Mouse (Mus musculus): ENCODE measurements around the gene Actb. TPM values are rescaled to one million over a fixed set of nuclear protein-coding genes. Genes with fewer than 3 reads are reported as not detected.
A peak's percentile ranks its signal among the peaks of the same experiment; 100 is the strongest.
"Not testable (repeated sequence)": the region's sequence is repeated elsewhere in the genome, so short reads cannot be mapped to it uniquely, and the experiment has no call there.

The Actb gene
- polyA plus RNA-seq, 1 experiment from 2014 or later: 15,880 TPM

DNA sequence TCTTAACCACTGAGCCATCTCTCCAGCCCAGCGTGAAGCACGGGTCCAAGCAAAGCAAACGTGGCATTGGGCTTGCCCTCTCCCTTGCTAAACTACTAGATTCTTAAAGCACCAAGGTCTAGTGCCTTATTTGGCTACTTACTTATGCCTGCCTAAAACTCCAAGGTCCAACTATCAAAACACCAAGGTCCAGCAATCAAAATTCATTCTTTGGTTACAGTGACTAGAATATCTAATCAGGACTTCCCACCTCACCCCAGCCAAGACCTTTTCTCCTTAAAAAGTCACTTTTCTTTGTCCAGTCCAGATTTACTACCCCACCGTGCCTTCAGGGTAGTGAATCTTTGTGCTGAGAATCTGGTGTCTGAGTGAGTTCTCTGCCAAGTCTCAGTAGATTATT lies 8.2 kb downstream of the Actb start:
- no peaks in the 10 kb centered on the region for H3K9me3 ChIP-seq
- no peaks in the 10 kb centered on the region for H3K27me3 ChIP-seq
- no peak for ATAC-seq (ENCODE audit: low FRiP score, low read depth)
- no peak overlapping the region for H3K4me2 ChIP-seq (replicated peaks)
- H3K27ac ChIP-seq: no peak overlapping the region
- H3K4me1 ChIP-seq: peaks cover 29% of the 10 kb centered on the region
- H3K4me3 ChIP-seq: no peak overlapping the region
- H3K36me3 ChIP-seq: peaks cover 47% of the 10 kb centered on the region
- H3K9ac ChIP-seq: no peak overlapping the region
- 80% methylated on average over 4 of the region's 4 CpGs for WGBS

DNA sequence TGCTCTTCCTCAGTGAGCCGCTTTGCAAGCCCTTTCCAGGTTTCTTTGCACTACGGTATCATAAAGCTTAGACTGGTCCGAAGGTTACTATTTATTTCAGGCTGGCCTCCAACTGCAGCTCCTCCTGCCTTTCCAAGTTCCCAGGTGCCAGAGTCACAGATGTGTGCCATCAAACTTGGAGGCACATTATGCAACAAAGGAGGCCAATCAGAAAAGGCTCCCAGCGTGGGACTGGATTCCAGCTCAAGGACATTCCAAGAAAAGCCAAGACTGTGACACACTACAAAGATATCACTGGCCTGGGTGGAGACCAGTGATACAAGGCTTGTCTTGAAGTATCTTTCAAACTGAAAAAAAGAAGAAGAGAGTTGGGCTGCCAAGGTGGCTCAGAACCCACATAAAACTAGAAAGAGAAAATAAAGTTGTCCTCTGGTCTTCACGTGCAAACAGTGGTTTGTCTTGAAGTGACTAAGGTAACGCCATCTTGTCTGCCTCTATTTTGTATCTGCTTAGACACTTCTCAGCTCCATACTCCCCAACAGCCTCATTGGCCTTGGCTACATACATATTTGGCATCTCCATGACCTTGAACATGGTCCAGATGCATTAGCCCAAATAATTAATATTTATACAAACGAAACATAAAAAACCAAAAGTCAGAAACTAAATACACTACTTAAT lies 8.8 kb downstream of the Actb start:
- ATAC-seq (ENCODE audit: low FRiP score, low read depth): no peak
- peaks cover 25% of the 10 kb centered on the region for H3K4me1 ChIP-seq
- no peaks in the 10 kb centered on the region for H3K27me3 ChIP-seq
- no peaks in the 10 kb centered on the region for H3K9me3 ChIP-seq
- H3K4me3 ChIP-seq: no peak overlapping the region
- peaks cover 41% of the 10 kb centered on the region for H3K36me3 ChIP-seq
- no peak overlapping the region for H3K4me2 ChIP-seq (replicated peaks)
- H3K9ac ChIP-seq: no peak overlapping the region
- 90% methylated on average over 7 of the region's 7 CpGs for WGBS
- no peak overlapping the region for H3K27ac ChIP-seq

DNA sequence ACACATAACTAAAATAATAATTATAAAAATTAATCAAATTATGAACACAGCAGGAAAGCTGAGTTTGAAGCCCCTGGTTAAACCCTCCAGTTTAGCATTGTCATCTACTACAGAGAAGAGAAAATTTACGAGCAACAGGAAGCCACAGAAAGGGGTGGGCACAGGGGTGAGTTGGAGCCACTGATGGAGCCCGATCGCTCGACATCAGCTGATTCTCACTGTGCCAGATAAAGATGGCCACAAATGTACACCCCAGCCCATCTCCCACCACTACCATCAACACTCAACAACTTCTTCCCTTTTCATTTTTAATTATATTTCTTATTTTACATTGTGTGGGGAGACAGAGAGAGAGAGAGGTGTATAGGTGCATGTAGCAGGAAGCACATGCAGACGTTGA lies 9.8 kb downstream of the Actb start:
- H3K27ac ChIP-seq: no peak overlapping the region
- 91% methylated on average over 5 of the region's 5 CpGs for WGBS
- H3K4me1 ChIP-seq: peaks cover 19% of the 10 kb centered on the region
- no peaks in the 10 kb centered on the region for H3K27me3 ChIP-seq
- H3K9me3 ChIP-seq: no peaks in the 10 kb centered on the region
- peaks cover 31% of the 10 kb centered on the region for H3K36me3 ChIP-seq
- no peak overlapping the region for H3K9ac ChIP-seq
- no peak overlapping the region for H3K4me2 ChIP-seq (replicated peaks)
- no peak overlapping the region for H3K4me3 ChIP-seq
- no peak for ATAC-seq (ENCODE audit: low FRiP score, low read depth)

DNA sequence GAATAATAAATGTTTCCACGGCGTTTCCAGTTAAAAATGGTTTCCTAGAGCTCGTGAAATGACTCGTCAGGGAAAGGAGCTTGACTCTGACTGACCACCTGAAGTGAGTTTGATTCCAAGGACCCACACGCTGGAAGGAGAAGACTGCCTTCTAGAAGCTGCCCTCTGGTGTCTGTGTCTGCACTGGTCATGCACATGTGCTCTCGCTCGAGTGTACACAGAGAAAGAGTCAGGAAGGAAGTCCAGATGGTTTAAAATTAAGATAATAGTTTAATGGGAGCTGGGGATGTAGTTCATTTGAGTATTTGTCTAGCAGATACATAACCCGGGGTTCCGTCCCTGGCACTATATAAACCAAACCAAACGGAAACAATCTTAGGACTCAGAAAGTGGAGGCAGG lies 10.4 kb downstream of the Actb start:
- H3K9me3 ChIP-seq: no peaks in the 10 kb centered on the region
- ATAC-seq (ENCODE audit: low FRiP score, low read depth): no peak
- peaks cover 26% of the 10 kb centered on the region for H3K36me3 ChIP-seq
- H3K27ac ChIP-seq: no peak overlapping the region
- WGBS: 83% methylated on average over 10 of the region's 10 CpGs
- H3K27me3 ChIP-seq: no peaks in the 10 kb centered on the region
- H3K9ac ChIP-seq: no peak overlapping the region
- H3K4me2 ChIP-seq (replicated peaks): peak overlapping the region; percentile 95; the same call in 1 of the 2 replicates
- H3K4me1 ChIP-seq: peaks cover 19% of the 10 kb centered on the region
- peak overlapping the region; percentile 85; the same call in 1 of the 2 replicates for H3K4me3 ChIP-seq

DNA sequence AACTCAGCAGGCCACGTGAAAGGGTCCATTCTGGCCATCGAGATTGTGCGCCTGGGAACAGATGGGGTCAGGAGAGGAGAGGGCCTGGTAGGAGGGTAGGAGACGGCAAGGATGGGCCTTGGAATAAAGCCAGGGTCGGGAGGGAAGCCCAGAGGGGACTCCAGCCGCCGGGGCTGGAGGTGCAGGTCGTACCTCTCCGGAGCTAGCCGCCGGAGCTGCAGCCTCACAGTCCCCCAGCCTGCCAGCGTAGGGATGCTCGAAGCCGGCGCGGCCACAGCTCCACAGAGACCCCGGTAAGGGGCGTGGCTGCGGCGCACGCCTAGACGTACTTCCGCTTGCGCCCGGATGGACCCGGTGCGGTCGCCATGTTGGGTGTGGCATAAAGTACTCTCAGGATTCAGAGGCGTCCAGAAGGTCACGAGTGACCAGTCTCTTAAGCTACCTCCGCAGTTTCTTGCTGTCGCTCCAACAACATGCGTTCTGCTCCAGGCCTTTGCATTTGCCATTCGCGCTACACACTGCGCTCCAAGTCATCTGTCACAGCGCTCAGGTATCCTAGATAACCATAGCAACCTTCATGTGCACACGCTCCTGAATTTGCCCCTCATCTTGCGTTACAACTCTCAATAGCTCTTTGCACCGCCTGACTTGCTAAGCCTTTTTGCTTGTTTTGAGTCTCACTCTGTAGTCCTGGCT lies 11.5 kb downstream of the Actb start, which contains the start of gene Fbxl18:
Fbxl18 (minus strand) TSS at position 504 of the 696 bp plus-strand sequence.
- peaks cover 17% of the 10 kb centered on the region for H3K36me3 ChIP-seq
- WGBS: under 1% methylated on average over 40 of the region's 40 CpGs
- peak within 1 kb of the TSS; percentile 52; the same call in 1 of the 2 replicates for H3K27ac ChIP-seq

DNA sequence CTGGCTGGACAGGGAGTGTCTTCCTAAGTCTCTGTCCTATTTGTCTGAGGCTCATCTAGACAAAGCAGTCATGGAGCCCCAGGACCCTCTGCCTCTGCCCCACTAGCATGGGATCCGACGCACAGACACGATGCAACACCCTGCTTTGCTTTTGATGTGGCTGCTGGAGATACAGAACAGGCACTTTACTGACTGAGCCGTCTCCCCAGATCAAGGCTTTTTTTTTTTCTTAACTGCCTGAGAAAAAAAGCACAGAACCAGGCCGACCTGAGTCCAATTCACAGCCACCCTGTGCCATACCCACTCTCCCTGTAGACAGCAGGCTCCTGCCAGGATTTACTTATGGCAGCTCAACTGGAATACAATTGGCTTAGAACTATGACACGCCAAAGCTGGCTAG lies 15.2 kb downstream of the Actb start:
- H3K4me3 ChIP-seq: no peak overlapping the region
- H3K4me1 ChIP-seq: peaks cover 19% of the 10 kb centered on the region
- no peak overlapping the region for H3K27ac ChIP-seq
- WGBS: 52% methylated on average over 6 of the region's 6 CpGs
- no peak for ATAC-seq (ENCODE audit: low FRiP score, low read depth)
- H3K36me3 ChIP-seq: peaks cover 19% of the 10 kb centered on the region
- no peak overlapping the region for H3K9ac ChIP-seq
- H3K27me3 ChIP-seq: no peaks in the 10 kb centered on the region
- H3K4me2 ChIP-seq (replicated peaks): no peak overlapping the region
- H3K9me3 ChIP-seq: no peaks in the 10 kb centered on the region

More for the DNA sequence above, 11.5 kb downstream of the Actb start, which contains the start of gene Fbxl18:
- peak within 1 kb of the TSS; percentile 95 for H3K4me2 ChIP-seq (replicated peaks)
- peak; percentile 95 for ATAC-seq (ENCODE audit: low FRiP score, low read depth)
- peak within 1 kb of the TSS; percentile 85 for H3K4me3 ChIP-seq
- peaks cover 19% of the 10 kb centered on the region for H3K4me1 ChIP-seq
- H3K9ac ChIP-seq: peak within 1 kb of the TSS; percentile 85
- no peaks in the 10 kb centered on the region for H3K27me3 ChIP-seq
- H3K9me3 ChIP-seq: no peaks in the 10 kb centered on the region

DNA sequence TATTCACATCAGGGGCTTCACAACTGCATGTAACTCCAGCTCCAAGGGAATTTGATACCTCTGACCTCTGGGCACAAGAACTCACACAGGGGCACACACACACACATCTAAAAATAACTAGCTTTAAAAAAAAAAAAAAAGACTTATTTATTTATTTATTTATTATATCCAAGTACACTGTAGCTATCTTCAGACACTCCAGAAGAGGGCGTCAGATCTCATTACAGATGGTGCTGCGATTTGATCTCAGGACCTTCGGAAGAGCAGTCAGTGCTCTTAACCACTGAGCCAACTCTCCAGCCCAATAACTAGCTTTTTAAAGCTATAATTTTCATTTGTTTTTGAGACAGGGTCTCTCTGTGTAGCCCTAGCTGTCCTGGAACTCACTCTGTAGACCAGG lies 19.0 kb downstream of the Actb start:
- WGBS: 93% methylated on average over 3 of the region's 3 CpGs

DNA sequence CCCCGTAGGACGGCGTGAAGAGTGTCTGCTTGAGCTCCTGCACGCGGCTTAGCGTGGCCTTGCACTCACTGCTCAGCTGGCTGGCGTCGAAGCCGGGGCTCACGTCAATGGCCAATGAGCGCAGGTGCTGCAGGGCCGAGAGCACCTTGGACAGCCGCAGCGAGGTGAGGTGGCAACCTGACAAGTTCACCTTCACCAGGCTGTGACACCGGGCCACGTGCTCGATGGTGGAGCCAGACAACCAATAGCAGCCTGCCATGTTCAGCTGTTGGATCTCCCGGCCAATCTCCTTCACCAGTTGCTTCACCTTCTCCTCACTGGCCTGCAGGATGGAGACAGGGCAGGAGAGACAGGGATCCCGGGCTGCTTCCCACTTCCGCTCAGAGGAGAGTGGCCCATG lies 19.8 kb downstream of the Actb start:
- Histone ChIP-seq H3K9ac (no peak overlapping the region), H3K27me3 (no peaks in the 10 kb centered on the region), H3K4me3 (no peak overlapping the region), H3K4me1 (no peaks in the 10 kb centered on the region), H3K9me3 (no peaks in the 10 kb centered on the region), H3K36me3 (peaks cover 55% of the 10 kb centered on the region), H3K27ac (no peak overlapping the region), H3K4me2 (replicated peaks) (no peak overlapping the region)
- no peak for ATAC-seq (ENCODE audit: low FRiP score, low read depth)
- 94% methylated on average over 20 of the region's 20 CpGs for WGBS

More for the DNA sequence above, 19.0 kb downstream of the Actb start:
- H3K9ac ChIP-seq; H3K9me3 ChIP-seq; H3K4me2 ChIP-seq (replicated peaks); H3K4me3 ChIP-seq; H3K27ac ChIP-seq; H3K27me3 ChIP-seq; ATAC-seq (ENCODE audit: low FRiP score, low read depth); H3K4me1 ChIP-seq: not testable (repeated sequence)
- H3K36me3 ChIP-seq: peaks cover 48% of the 10 kb centered on the region

DNA sequence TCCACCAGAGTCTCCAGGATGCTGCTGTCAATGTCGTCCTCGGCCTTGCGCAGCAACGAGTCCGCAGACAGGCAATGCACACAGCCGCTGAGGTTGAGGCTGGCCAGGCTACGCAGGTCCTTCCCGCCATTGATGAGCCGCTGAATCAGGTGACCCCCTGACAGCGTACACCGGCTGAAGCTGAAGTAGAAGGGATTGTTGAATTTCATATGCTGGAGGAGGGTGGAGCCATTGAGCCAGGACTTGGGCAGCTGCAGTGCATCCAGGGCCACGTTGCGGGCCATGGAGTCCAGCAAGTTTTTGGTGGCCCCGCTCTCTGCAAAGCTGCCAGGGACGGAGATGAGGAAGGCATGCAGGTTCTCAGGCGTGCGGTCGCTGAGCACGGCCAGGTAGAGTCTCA lies 20.4 kb downstream of the Actb start:
- 96% methylated on average over 19 of the region's 19 CpGs for WGBS

DNA sequence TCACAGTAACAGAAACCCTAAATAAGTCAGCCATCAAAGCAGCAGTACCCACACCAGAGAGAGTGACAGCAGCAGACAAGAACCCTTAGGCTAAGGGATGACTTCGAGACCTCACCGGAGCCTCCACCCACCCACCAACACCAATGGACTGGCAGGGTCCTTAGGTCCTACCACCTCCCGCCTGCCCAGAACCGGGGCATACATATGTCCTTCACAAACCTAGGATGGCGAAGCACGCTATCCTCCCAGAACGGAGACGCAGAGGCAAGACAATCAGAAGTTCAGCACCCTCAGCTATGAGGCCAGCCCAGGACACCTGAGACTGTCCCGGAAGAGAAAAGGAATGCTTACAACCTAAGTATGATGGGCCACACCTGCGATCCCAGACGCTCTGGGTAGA lies 24.1 kb downstream of the Actb start:
- peaks cover 66% of the 10 kb centered on the region for H3K36me3 ChIP-seq
- WGBS: 90% methylated on average over 11 of the region's 11 CpGs

More for the DNA sequence above, 20.4 kb downstream of the Actb start:
- no peak overlapping the region for H3K9ac ChIP-seq
- no peak overlapping the region for H3K27ac ChIP-seq
- H3K4me1 ChIP-seq: no peaks in the 10 kb centered on the region
- ATAC-seq (ENCODE audit: low FRiP score, low read depth): no peak
- no peaks in the 10 kb centered on the region for H3K9me3 ChIP-seq
- H3K36me3 ChIP-seq: peaks cover 59% of the 10 kb centered on the region
- no peak overlapping the region for H3K4me3 ChIP-seq
- no peak overlapping the region for H3K4me2 ChIP-seq (replicated peaks)
- H3K27me3 ChIP-seq: no peaks in the 10 kb centered on the region

DNA sequence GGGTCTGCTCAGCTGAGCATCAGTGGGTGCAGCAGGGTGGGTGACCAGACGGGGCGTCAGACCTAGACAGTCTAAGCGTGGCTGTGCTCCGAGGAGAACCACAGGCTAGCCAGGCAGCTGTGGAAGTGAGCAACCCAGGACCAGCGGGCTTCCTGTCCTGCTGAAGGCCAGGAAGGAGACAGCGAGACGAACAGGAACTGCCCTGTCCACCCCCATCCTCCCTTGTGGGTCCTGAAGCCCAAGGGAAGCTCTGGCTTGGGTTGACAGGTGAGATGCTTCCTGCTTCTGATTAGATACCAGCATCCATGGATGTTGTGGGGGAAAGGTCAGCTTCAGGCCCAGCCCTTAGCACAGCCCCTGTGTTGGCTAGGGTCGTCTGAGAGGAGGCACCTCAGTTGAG lies 24.6 kb downstream of the Actb start:
- no peak for ATAC-seq (ENCODE audit: low FRiP score, low read depth)
- Histone ChIP-seq H3K27me3 (no peaks in the 10 kb centered on the region), H3K4me1 (peaks cover 7% of the 10 kb centered on the region), H3K4me3 (no peak overlapping the region), H3K9me3 (no peaks in the 10 kb centered on the region), H3K9ac (peak overlapping the region; percentile 8; the same call in 1 of the 2 replicates), H3K36me3 (peaks cover 65% of the 10 kb centered on the region), H3K4me2 (replicated peaks) (no peak overlapping the region), H3K27ac (peak overlapping the region; percentile 39; the same call in 1 of the 2 replicates)
- 79% methylated on average over 8 of the region's 8 CpGs for WGBS

More for the DNA sequence above, 24.1 kb downstream of the Actb start:
- Histone ChIP-seq H3K9me3 (no peaks in the 10 kb centered on the region), H3K9ac (no peak overlapping the region), H3K4me3 (no peak overlapping the region), H3K4me1 (peaks cover 2% of the 10 kb centered on the region), H3K27me3 (no peaks in the 10 kb centered on the region), H3K4me2 (replicated peaks) (no peak overlapping the region), H3K27ac (no peak overlapping the region)
- ATAC-seq (ENCODE audit: low FRiP score, low read depth): no peak

DNA sequence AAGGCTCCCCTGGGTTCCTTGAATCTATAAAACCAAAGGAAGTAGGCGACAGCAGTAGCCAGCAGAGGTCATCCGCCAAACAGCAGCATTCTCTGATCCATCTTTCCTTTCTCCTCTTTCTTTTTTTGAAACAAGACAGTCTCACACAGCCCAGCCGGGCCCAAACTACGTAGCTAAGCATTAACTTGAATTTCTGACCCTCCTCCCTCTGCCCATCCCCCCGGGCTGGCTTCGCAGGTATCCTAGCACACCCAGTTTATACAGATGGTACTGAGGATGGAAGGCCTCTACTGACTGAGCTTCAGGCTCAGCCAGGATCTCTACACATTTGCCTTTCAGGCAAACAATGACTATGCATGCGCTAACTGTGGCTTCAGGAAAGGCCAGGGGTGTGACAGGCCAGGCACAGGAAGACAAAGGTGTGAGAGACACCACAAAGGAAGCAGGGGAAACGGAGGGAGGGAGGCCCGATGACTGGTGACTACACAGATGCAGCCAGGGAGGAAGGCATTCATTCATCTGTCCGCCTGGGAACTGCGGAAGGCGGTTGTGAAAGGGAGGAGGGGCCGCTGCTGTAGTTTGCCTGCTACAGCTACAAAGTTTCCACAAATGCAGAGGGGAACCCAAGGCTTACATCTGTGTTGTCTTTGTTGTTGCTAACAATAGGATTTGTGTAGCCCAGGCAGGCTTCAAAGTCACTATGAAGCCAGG lies 25.6 kb downstream of the Actb start:
- no peak for ATAC-seq (ENCODE audit: low FRiP score, low read depth)
- no peaks in the 10 kb centered on the region for H3K9me3 ChIP-seq
- no peak overlapping the region for H3K4me3 ChIP-seq
- whole genome bisulfite sequencing: 50% methylated on average over 13 of the region's 13 CpGs
- no peak overlapping the region for H3K9ac ChIP-seq
- no peaks in the 10 kb centered on the region for H3K27me3 ChIP-seq
- peak overlapping the region; percentile 17; the same call in 1 of the 2 replicates for H3K27ac ChIP-seq
- peaks cover 9% of the 10 kb centered on the region for H3K4me1 ChIP-seq
- H3K4me2 ChIP-seq (replicated peaks): no peak overlapping the region
- peaks cover 63% of the 10 kb centered on the region for H3K36me3 ChIP-seq
